Mouse (Mus musculus): ENCODE measurements around the gene Preb. TPM values are rescaled to one million over a fixed set of nuclear protein-coding genes. Genes with fewer than 3 reads are reported as not detected.

Gene Preb
- 103 and 127 TPM in 2 replicates for total RNA-seq (2014; fragmentation: Nextera tagmentation)
- 42.7 and 67.9 TPM in 2 replicates for total RNA-seq (2017)

GRCm38 (mm10) chr5:30959966-30960501, at the start of gene Preb:
TSS of gene Preb (minus strand) at chr5:30960361.
- peak; percentile 77 for ATAC-seq (replicated peaks; ENCODE audit: poor library complexity, severe bottlenecking)

GRCm38 (mm10) chr5:31004184-31004583, 44.0 kb upstream of the Preb start:
- peak; percentile 79 for ATAC-seq (replicated peaks; ENCODE audit: poor library complexity, severe bottlenecking)

- no peak for ATAC-seq (replicated peaks; ENCODE audit: poor library complexity, severe bottlenecking)
Observed at GRCm38 (mm10) chr5:31001560-31001959, 41.4 kb upstream of the Preb start.

- ATAC-seq (replicated peaks; ENCODE audit: poor library complexity, severe bottlenecking): no peak
Observed at GRCm38 (mm10) chr5:31000993-31001392, 40.8 kb upstream of the Preb start.

GRCm38 (mm10) chr5:31000122-31000521, 40.0 kb upstream of the Preb start:
- no peak for ATAC-seq (replicated peaks; ENCODE audit: poor library complexity, severe bottlenecking)

GRCm38 (mm10) chr5:30999324-30999723, 39.2 kb upstream of the Preb start:
- ATAC-seq (replicated peaks; ENCODE audit: poor library complexity, severe bottlenecking): no peak

- ATAC-seq (replicated peaks; ENCODE audit: poor library complexity, severe bottlenecking): peak; percentile 85
Observed at GRCm38 (mm10) chr5:30998306-30998705, 38.1 kb upstream of the Preb start.

GRCm38 (mm10) chr5:30994910-30995635, 34.9 kb upstream of the Preb start:
- ATAC-seq (replicated peaks; ENCODE audit: poor library complexity, severe bottlenecking): no peak

GRCm38 (mm10) chr5:30994074-30994473, 33.9 kb upstream of the Preb start:
- ATAC-seq (replicated peaks; ENCODE audit: poor library complexity, severe bottlenecking): no peak

GRCm38 (mm10) chr5:30992980-30993676, 33.0 kb upstream of the Preb start:
- ATAC-seq (replicated peaks; ENCODE audit: poor library complexity, severe bottlenecking): no peak

- ATAC-seq (replicated peaks; ENCODE audit: poor library complexity, severe bottlenecking): no peak
Observed at GRCm38 (mm10) chr5:30982357-30982756, 22.2 kb upstream of the Preb start.

- ATAC-seq (replicated peaks; ENCODE audit: poor library complexity, severe bottlenecking): no peak
Observed at GRCm38 (mm10) chr5:30974870-30975656, 14.9 kb upstream of the Preb start.

GRCm38 (mm10) chr5:30969440-30969839, 9.3 kb upstream of the Preb start:
- ATAC-seq (replicated peaks; ENCODE audit: poor library complexity, severe bottlenecking): no peak

GRCm38 (mm10) chr5:30968416-30968815, 8.3 kb upstream of the Preb start, which contains the start of gene Tcf23:
TSS of gene Tcf23 (plus strand) at chr5:30968662.
- no peak for ATAC-seq (replicated peaks; ENCODE audit: poor library complexity, severe bottlenecking)

GRCm38 (mm10) chr5:30966189-30966588, 6.0 kb upstream of the Preb start:
- no peak for ATAC-seq (replicated peaks; ENCODE audit: poor library complexity, severe bottlenecking)

- ATAC-seq (replicated peaks; ENCODE audit: poor library complexity, severe bottlenecking): no peak
Observed at GRCm38 (mm10) chr5:30963916-30964315, 3.8 kb upstream of the Preb start.

- ATAC-seq (replicated peaks; ENCODE audit: poor library complexity, severe bottlenecking): peak; percentile 65
Observed at GRCm38 (mm10) chr5:30961545-30962505, 1.7 kb upstream of the Preb start.

GRCm38 (mm10) chr5:30960814-30961213, 653 bp upstream of the Preb start:
- ATAC-seq (replicated peaks; ENCODE audit: poor library complexity, severe bottlenecking): no peak

- no peak for ATAC-seq (replicated peaks; ENCODE audit: poor library complexity, severe bottlenecking)
Observed at GRCm38 (mm10) chr5:30959198-30959854, 835 bp downstream of the Preb start.

Measured in granulocyte monocyte progenitor cell, adult 5-6 weeks (primary cell).